Mouse (Mus musculus) thymus, adult 2 months (tissue): ENCODE measurements around the gene Zfp697.

Experiments used
- CTCF ChIP-seq: fragments of 200-500 bp; IDR thresholded peaks from 2 replicates; pipeline ENCODE4 v1.5.1; 2012; ENCODE audit warnings: mild to moderate bottlenecking, control low read depth, low read length, moderate library complexity, borderline replicate concordance; ENCODE audit not compliant: control insufficient read depth, poor library complexity, insufficient read depth; ENCODE audit errors: extremely low read depth
- POLR2A ChIP-seq: fragments of 200-500 bp; IDR thresholded peaks from 2 replicates; pipeline ENCODE4 v1.6.1; 2012; ENCODE audit warnings: mild to moderate bottlenecking, low read length, control low read depth, moderate library complexity; ENCODE audit not compliant: control insufficient read depth, poor library complexity, insufficient read depth; ENCODE audit errors: extremely low read depth

DNA sequence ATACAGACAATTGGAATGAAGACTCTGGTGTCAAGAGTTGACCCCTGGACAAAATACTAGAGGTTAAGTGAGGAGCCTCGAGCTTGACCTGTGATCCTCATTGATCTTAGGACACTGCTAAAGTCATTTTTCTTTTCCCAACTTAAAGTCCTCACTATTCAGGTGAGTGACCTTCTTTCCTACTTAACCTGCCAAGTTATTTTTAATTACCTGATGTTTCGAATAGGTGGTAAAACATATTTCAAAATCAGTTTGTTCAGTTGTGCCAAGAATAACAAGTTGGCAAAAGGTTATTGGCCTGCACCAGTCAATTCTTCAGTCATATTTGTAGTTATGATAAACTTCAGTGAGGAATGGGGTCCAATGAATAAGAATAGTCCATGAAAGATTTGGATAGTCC is 369.9 kb downstream of the Zfp697 start:
- TF ChIP-seq POLR2A (no peak), CTCF (no peak)
